Mouse (Mus musculus) heart, postnatal 10 days (tissue): ENCODE data around the gene Tkt. TPM values are rescaled to one million over a fixed set of nuclear protein-coding genes. Genes with fewer than 3 reads are reported as not detected.
"Not testable (repeated sequence)": the region's sequence is repeated elsewhere in the genome, so short reads cannot be mapped to it uniquely, and the experiment has no call there.

Experiments used
- DNase-seq, 2 experiments: peaks; one replicate each; pipeline ENCODE4 v3.0.0; 2021
- intact Hi-C: fragments of 180-260 bp; cut with DNase I; formaldehyde crosslinking; loops from one replicate; pipeline ENCODE4 v1.15.1; 2025
- total RNA-seq, 2 experiments: library from RNA; stranded (reverse); gene quantifications; 2 replicates each; pipeline ENCODE4 v1.2.3; 2021

Gene Tkt
- total RNA-seq, 2 experiments from 2014 or later = 64.1 to 105 TPM

GRCm38 (mm10) chr14:30577303-30578062 lies 29.3 kb downstream of the Tkt start:
- DNase-seq, intact Hi-C loops: not testable (repeated sequence)

GRCm38 (mm10) chr14:30579180-30579579 lies 31.0 kb downstream of the Tkt start:
- intact Hi-C loops = no loop called here
- no peak for DNase-seq

GRCm38 (mm10) chr14:30579882-30580281 lies 31.7 kb downstream of the Tkt start:
- DNase-seq = no peak
- intact Hi-C loops = no loop called here

DNA sequence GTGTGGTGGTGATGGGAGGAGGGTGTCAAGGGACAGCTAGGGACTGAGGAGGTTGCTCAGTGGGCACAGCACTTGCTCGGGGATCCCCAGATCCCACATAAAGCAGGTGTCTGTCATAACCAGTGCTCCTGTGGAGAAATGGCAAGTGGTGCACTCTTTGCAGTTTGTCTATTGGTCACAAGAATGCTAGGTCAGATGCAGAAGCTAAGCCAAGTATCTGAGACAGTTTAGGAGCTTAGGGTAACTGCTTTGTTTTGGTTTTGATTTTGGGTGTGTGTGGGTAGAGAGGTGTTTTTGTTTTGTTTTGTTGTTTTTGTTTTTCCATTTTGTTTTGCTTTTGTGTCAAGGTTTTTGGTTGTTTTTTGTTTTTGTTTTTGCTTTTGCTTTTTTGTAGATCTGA lies 33.1 kb downstream of the Tkt start:
- intact Hi-C loops = no loop called here
- no peak for DNase-seq

GRCm38 (mm10) chr14:30584077-30584476 lies 35.9 kb downstream of the Tkt start:
- intact Hi-C loops = no loop called here
- DNase-seq = no peak

DNA sequence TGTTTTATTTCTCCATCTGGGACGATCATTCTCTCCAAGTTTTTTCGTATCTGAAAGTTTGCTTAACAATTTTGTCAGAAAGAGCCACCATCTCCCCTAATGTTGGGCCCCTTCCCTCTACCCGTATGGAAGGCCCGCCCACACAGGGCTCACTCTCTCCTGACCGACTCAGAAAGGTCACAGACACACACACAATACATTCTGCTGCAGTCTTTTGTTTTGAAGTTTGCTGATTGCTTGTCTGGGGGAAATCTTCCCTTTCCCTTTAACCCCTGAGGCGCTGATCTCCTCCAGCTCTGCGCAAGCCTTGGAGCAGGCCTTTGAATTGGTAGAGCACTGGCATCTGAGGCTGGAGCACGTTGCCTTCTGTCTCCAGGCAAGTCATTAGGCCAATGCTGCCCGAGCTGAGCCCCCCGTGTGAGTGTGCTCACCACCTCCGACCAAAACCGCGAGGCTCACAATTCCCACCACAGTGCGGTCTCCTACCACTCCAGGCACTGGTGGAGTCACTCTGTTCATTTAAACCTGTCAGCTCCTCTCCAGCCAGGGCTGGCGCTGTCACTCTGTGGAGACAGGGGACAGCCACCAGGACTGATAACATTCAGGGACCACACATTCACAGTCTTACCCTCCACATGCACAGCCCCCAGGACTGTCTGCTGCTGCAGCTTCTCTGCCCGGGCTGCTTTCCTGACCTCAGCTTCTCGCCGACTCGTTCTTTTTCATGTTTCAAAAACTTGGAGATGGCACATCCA lies 36.5 kb downstream of the Tkt start:
- DNase-seq = no peak
- intact Hi-C loops = no loop called here

GRCm38 (mm10) chr14:30585323-30585722 lies 37.2 kb downstream of the Tkt start:
- intact Hi-C loops = no loop called here
- DNase-seq = no peak

DNA sequence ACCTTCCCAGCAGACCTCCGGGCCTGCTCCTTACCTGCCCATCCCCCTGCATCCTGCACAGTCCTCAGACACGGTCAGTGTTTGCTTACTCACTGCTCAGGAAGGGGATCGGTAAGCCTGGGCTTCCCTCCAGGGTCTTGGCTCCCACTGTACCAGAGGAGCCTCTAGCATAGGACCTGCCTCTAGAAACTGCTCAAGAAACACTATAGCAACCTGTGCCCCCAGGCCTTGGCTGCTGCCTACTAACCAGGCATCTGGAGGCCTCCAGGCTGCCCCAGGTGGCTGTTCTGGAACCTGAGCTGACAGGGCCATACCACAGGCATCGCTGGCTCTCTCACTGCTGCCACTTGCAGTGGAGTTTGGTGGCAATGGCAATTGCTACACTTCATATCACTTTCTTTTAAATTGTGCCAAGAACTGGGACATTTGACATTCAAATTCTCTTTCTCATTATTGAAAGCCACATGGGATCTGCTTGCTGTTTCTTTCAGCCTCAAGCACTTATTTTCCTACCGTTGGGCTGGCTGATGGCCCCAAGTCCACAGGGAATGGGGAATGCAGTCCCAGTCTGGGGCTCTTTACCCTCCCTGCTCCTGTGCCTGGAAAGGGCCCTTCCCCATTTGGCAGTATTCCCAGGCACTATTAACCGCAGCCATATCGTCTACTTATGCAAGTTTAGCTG lies 38.8 kb downstream of the Tkt start:
- no peak for DNase-seq
- intact Hi-C loops = no loop called here

DNA sequence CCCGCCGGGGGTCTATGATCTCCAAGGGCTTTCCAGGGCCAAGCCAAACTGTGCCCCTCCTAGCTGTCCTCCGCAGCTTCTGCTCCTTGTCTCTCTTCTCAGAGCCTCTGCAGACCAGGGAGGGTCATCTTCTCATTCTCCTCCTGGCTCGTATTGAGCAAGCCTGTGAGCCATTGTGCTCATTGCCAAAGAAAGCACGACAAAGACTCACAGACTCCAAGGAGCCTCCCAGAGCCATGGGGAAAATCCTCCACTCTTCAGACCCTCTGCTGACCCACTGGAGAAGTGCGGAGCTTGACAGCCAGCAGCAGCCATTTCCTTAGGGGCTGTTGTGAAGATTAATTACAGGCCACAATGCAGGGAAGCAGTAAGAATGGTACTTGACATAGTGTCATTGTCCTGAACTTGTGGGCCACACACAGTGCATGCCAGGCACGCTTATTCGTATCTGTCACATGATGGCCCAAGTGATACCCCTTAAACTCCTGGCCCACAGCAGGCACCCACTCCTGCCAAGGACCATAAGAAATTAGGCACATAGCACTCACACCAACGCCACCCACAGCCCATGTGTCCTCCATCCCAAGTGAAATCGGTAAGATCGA lies 42.0 kb downstream of the Tkt start:
- no peak for DNase-seq

GRCm38 (mm10) chr14:30590918-30591317 lies 42.8 kb downstream of the Tkt start:
- intact Hi-C loops = loop anchor here (1.0 to 5.0 kb wide), 2 partner anchors 81 to 276 kb away; no protein-coding TSS in a partner anchor

More for the DNA sequence above, 42.0 kb downstream of the Tkt start:
- intact Hi-C loops = loop anchor here (5.0 kb wide), 1 partner anchor 277 kb away; no protein-coding TSS in a partner anchor

DNA sequence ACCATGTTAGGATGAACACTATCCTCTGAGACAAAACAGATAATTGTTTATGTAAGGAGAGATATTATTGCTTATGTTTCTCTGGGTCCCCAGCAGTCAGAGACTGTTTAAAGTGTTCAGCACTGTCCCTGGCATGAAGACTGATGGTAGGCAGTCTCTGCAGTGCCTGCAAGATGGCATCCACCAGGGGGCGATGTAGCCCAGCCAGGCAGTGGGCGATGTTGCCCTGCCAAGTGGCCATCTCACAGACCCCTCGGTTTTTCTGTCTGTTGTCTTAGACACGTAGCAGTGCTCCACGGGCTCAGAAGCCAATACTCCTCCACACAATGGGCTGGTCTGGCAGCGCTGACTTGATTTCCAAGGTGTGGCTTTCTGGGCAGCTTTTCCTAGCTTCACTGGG lies 43.3 kb downstream of the Tkt start:
- intact Hi-C loops = loop anchor here (1.0 to 5.0 kb wide), 2 partner anchors 81 to 276 kb away; no protein-coding TSS in a partner anchor
- peak; percentile 85 to 92 for DNase-seq

More at GRCm38 (mm10) chr14:30590918-30591317, 42.8 kb downstream of the Tkt start:
- no peak for DNase-seq

- intact Hi-C loops = loop anchor here (1.0 to 5.0 kb wide), 2 partner anchors 58 to 274 kb away; no protein-coding TSS in a partner anchor
- DNase-seq = peak; percentile 93
Measured at GRCm38 (mm10) chr14:30593279-30594091, 45.3 kb downstream of the Tkt start.

GRCm38 (mm10) chr14:30594092-30594695 lies 46.0 kb downstream of the Tkt start:
- DNase-seq = peak; percentile 79 to 82
- intact Hi-C loops = loop anchor here (5.0 kb wide), 1 partner anchor 273 kb away; no protein-coding TSS in a partner anchor

- DNase-seq = no peak
- intact Hi-C loops = no loop called here
Measured at GRCm38 (mm10) chr14:30595576-30596313, 47.6 kb downstream of the Tkt start.

GRCm38 (mm10) chr14:30596407-30596806 lies 48.2 kb downstream of the Tkt start:
- DNase-seq = no peak
- intact Hi-C loops = no loop called here

- intact Hi-C loops = no loop called here
- DNase-seq = no peak
Measured at GRCm38 (mm10) chr14:30597142-30597541, 49.0 kb downstream of the Tkt start.

DNA sequence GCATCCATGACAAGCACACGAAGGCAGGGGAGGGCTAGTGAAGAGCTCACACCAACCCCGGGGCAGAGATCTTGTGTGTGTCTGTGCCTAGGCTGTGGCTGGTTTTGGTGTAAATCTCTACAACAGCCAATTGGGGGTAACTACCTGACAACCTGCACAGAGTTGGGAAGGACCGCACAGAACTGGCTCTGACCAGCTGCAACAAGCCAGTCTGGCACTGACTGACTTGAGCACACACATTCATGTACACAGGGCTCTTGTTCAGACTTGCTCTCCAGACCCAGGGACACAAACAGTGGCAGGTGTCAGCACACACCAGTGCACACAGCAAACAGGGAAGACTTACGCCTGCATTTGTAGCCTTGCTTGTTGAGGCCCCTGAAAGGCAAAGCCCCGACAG lies 58.7 kb downstream of the Tkt start:
- intact Hi-C loops = no loop called here
- no peak for DNase-seq

DNA sequence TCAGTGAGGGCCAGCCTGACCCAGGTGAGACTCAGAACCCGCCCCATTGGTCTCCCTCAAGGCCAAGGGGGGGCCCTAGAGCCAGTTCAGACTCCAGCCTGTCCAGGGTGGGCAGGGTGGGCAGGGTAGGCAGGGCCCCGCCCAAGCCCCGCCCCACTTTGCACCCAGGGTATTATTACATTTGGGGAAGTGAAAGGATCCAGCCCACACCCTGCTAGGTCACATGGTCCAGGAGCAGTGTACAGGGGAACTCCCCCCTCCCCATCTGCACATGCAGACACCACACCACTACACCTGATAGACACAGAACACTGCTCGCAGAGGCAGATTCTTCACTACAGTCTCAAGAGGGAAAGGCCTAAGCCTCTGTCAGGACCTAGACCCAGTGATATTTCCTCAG lies 59.5 kb downstream of the Tkt start:
- intact Hi-C loops = no loop called here
- no peak for DNase-seq

DNA sequence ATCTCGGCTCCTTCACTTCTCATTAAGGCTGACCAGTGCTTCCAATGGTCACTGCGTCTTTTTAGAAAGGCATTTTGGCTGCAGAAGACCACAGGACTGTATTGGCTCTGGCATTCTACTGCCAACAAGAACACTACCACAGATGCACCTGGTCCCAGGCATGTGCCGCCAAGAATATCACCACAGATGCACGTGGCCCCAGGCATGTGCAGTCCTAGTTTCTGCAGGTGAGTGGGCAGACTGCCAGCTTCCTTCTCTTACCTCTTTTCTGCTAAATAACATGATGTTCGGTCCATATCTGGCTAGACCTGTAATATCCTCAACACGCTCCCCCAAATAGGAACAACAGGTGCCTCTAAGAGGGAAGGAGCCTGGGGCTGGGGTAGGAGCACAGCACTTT lies 60.0 kb downstream of the Tkt start:
- DNase-seq = no peak
- intact Hi-C loops = no loop called here
